Mouse (Mus musculus) CD4-positive, CD25-positive, alpha-beta regulatory T cell, adult 4 months (primary cell): Measurements from ENCODE around the gene Kctd21. TPM values are rescaled to one million over a fixed set of nuclear protein-coding genes. Genes with fewer than 3 reads are reported as not detected.
A peak's percentile ranks its signal among the peaks of the same experiment; 100 is the strongest.

ENCODE experiments used
- ATAC-seq: one replicate; pipeline ENCODE4 v1.8.0; 2017
- polyA plus RNA-seq, 2 experiments: library from polyadenylated mRNA; unstranded; fragments of 100-300 nt; shearing (Covaris generic); gene quantifications; one replicate each; pipeline ENCODE4 v1.2.1; 2017

The Kctd21 gene
- polyA plus RNA-seq, 2 experiments from 2014 or later, result 1.7 to 3.1 TPM

- no peak for ATAC-seq
Measured at GRCm38 (mm10) chr7:97324342-97324741, 7.8 kb upstream of the Kctd21 start.

- no peak for ATAC-seq
Measured at GRCm38 (mm10) chr7:97325156-97325985, 6.8 kb upstream of the Kctd21 start.

- ATAC-seq, result no peak
Measured at GRCm38 (mm10) chr7:97327376-97327775, 4.8 kb upstream of the Kctd21 start.

GRCm38 (mm10) chr7:97328891-97329588 lies 3.1 kb upstream of the Kctd21 start:
- ATAC-seq, result no peak

GRCm38 (mm10) chr7:97329676-97330075 lies 2.5 kb upstream of the Kctd21 start:
- ATAC-seq, result no peak

GRCm38 (mm10) chr7:97330931-97331645 lies 1.0 kb upstream of the Kctd21 start:
- no peak for ATAC-seq

GRCm38 (mm10) chr7:97332667-97333041 lies 527 bp downstream of the Kctd21 start:
- peak; percentile 51 for ATAC-seq

- ATAC-seq, result no peak
Measured at GRCm38 (mm10) chr7:97333113-97333898, 1.2 kb downstream of the Kctd21 start.

- ATAC-seq, result no peak
Measured at GRCm38 (mm10) chr7:97334406-97334805, 2.3 kb downstream of the Kctd21 start.

- no peak for ATAC-seq
Measured at GRCm38 (mm10) chr7:97336678-97337077, 4.6 kb downstream of the Kctd21 start.

GRCm38 (mm10) chr7:97338593-97338992 lies 6.5 kb downstream of the Kctd21 start:
- no peak for ATAC-seq

- ATAC-seq, result no peak
Measured at GRCm38 (mm10) chr7:97339623-97340022, 7.5 kb downstream of the Kctd21 start.

GRCm38 (mm10) chr7:97340907-97341849 lies 9.1 kb downstream of the Kctd21 start:
- ATAC-seq, result no peak

- ATAC-seq, result no peak
Measured at GRCm38 (mm10) chr7:97342961-97343360, 10.8 kb downstream of the Kctd21 start.

- ATAC-seq, result no peak
Measured at GRCm38 (mm10) chr7:97344655-97345054, 12.5 kb downstream of the Kctd21 start.

GRCm38 (mm10) chr7:97345229-97345871 lies 13.2 kb downstream of the Kctd21 start:
- no peak for ATAC-seq

GRCm38 (mm10) chr7:97346111-97346821 lies 14.1 kb downstream of the Kctd21 start:
- ATAC-seq, result no peak

GRCm38 (mm10) chr7:97346822-97347166 lies 14.7 kb downstream of the Kctd21 start:
- no peak for ATAC-seq

GRCm38 (mm10) chr7:97347464-97347863 lies 15.3 kb downstream of the Kctd21 start:
- no peak for ATAC-seq

- no peak for ATAC-seq
Measured at GRCm38 (mm10) chr7:97348318-97348717, 16.2 kb downstream of the Kctd21 start.
